Mouse (Mus musculus) neural tube, embryonic 13.5 days (tissue): ENCODE measurements around the gene Zranb3. TPM values are rescaled to one million over a fixed set of nuclear protein-coding genes. Genes with fewer than 3 reads are reported as not detected.
A peak's percentile ranks its signal among the peaks of the same experiment; 100 is the strongest.
"Not testable (repeated sequence)": the region's sequence is repeated elsewhere in the genome, so short reads cannot be mapped to it uniquely, and the experiment has no call there.

Experiments
- ATAC-seq: fragments of 200-750 bp; cut with Nextera tagmentation; 2 replicates; pipeline ENCODE4 v1.8.0; 2017; ENCODE audit warnings: low read depth, mild to moderate bottlenecking, moderate TSS enrichment, moderate library complexity
- H3K27ac ChIP-seq: fragments of 300-500 bp; sonication (generic); replicated peaks from 2 replicates; pipeline ENCODE4 v1.5.1; 2015; ENCODE audit warnings: moderate library complexity, mild to moderate bottlenecking, inconsistent platforms
- H3K27me3 ChIP-seq: fragments of 300-500 bp; sonication (generic); 2 replicates; pipeline ENCODE4 v1.6.1; 2015; ENCODE audit warnings: mild to moderate bottlenecking, inconsistent platforms
- H3K36me3 ChIP-seq: fragments of 300-500 bp; sonication (generic); 2 replicates; pipeline ENCODE4 v1.6.1; 2015; ENCODE audit warnings: mild to moderate bottlenecking, inconsistent platforms
- H3K4me1 ChIP-seq: fragments of 300-500 bp; sonication (generic); replicated peaks from 2 replicates; pipeline ENCODE4 v1.6.1; 2015; ENCODE audit warnings: inconsistent platforms
- H3K4me2 ChIP-seq: fragments of 300-500 bp; sonication (generic); 2 replicates; pipeline ENCODE4 v1.6.1; 2015; ENCODE audit warnings: inconsistent platforms, mild to moderate bottlenecking, moderate library complexity
- H3K4me3 ChIP-seq: fragments of 300-500 bp; sonication (generic); 2 replicates; pipeline ENCODE4 v1.5.1; 2015; ENCODE audit warnings: mild to moderate bottlenecking, inconsistent platforms
- H3K9ac ChIP-seq: fragments of 300-500 bp; sonication (generic); 2 replicates; pipeline ENCODE4 v1.6.1; 2015; ENCODE audit warnings: moderate library complexity, mild to moderate bottlenecking, inconsistent platforms
- H3K9me3 ChIP-seq: fragments of 300-500 bp; sonication (generic); 2 replicates; pipeline ENCODE4 v1.6.1; 2016; ENCODE audit warnings: inconsistent platforms
- WGBS: fragments of 180-500 bp; shearing (Covaris S2); methylation state at CpG from one replicate; pipeline ENCODE4 v1.1.7; 2015; 5-methylcytosine and 5-hydroxymethylcytosine counted together
- polyA plus RNA-seq: library from polyadenylated mRNA; unstranded; fragments of >200 nt; fragmentation: Nextera tagmentation; extraction: Ambion mirVana; gene quantifications from 2 replicates; pipeline ENCODE4 v1.2.1, GENCODE M21; 2015

Gene Zranb3
- polyA plus RNA-seq, 1 experiment from 2014 or later, result 3.4 TPM

- H3K4me1 ChIP-seq, H3K9me3 ChIP-seq, H3K36me3 ChIP-seq, H3K27ac ChIP-seq, H3K4me2 ChIP-seq, H3K4me3 ChIP-seq, H3K9ac ChIP-seq, ATAC-seq, H3K27me3 ChIP-seq: not testable (repeated sequence)
- 94% methylated on average over 11 of the region's 11 CpGs for WGBS
These were observed 96.7 kb downstream of the Zranb3 start for GRCm38 (mm10) chr1:128006042-128006600.

- H3K27me3 ChIP-seq, result no peaks in the 10 kb centered on the region
- no peaks in the 10 kb centered on the region for H3K4me1 ChIP-seq
- H3K36me3 ChIP-seq, result no peaks in the 10 kb centered on the region
- WGBS, result 90% methylated on average over 2 of the region's 2 CpGs
- no peak overlapping the region for H3K4me3 ChIP-seq
- ATAC-seq, result no peak
- H3K4me2 ChIP-seq, result no peak overlapping the region
- H3K9ac ChIP-seq, result no peak overlapping the region
- H3K27ac ChIP-seq, result no peak overlapping the region
- H3K9me3 ChIP-seq, result no peaks in the 10 kb centered on the region
These were observed 98.5 kb downstream of the Zranb3 start for GRCm38 (mm10) chr1:128004371-128004720.

- no peak for ATAC-seq
- H3K27ac ChIP-seq, result no peak overlapping the region
These were observed 99.0 kb downstream of the Zranb3 start for GRCm38 (mm10) chr1:128003712-128004370.

GRCm38 (mm10) chr1:128002159-128002558 is 100.7 kb downstream of the Zranb3 start:
- Histone ChIP-seq H3K4me1 (no peaks in the 10 kb centered on the region), H3K27me3 (no peaks in the 10 kb centered on the region), H3K27ac (no peak overlapping the region), H3K9ac (no peak overlapping the region), H3K4me2 (no peak overlapping the region), H3K9me3 (no peaks in the 10 kb centered on the region), H3K36me3 (no peaks in the 10 kb centered on the region), H3K4me3 (no peak overlapping the region)
- no peak for ATAC-seq
- 92% methylated on average over 2 of the region's 2 CpGs for WGBS

More at GRCm38 (mm10) chr1:128003712-128004370, 99.0 kb downstream of the Zranb3 start:
- Histone ChIP-seq H3K36me3 (no peaks in the 10 kb centered on the region), H3K9ac (no peak overlapping the region), H3K27me3 (no peaks in the 10 kb centered on the region), H3K4me1 (no peaks in the 10 kb centered on the region), H3K4me2 (no peak overlapping the region), H3K9me3 (no peaks in the 10 kb centered on the region), H3K4me3 (no peak overlapping the region)
- 93% methylated on average over 4 of the region's 4 CpGs for WGBS

- H3K9me3 ChIP-seq, H3K4me3 ChIP-seq, H3K4me2 ChIP-seq, H3K9ac ChIP-seq, H3K27ac ChIP-seq, H3K4me1 ChIP-seq, ATAC-seq, H3K27me3 ChIP-seq, H3K36me3 ChIP-seq: not testable (repeated sequence)
- WGBS, result 82% methylated on average over 4 of the region's 4 CpGs
These were observed 101.9 kb downstream of the Zranb3 start for GRCm38 (mm10) chr1:128000931-128001330.

GRCm38 (mm10) chr1:127993892-127994291 is 109.0 kb downstream of the Zranb3 start:
- Histone ChIP-seq H3K4me3 (no peak overlapping the region), H3K9me3 (no peaks in the 10 kb centered on the region), H3K36me3 (no peaks in the 10 kb centered on the region), H3K27me3 (no peaks in the 10 kb centered on the region), H3K4me2 (no peak overlapping the region), H3K9ac (no peak overlapping the region), H3K27ac (no peak overlapping the region), H3K4me1 (peaks cover 11% of the 10 kb centered on the region)
- no peak for ATAC-seq
- WGBS, result 95% methylated on average over 4 of the region's 4 CpGs

GRCm38 (mm10) chr1:127989876-127990731 is 112.7 kb downstream of the Zranb3 start:
- H3K4me3 ChIP-seq, result no peak overlapping the region
- no peaks in the 10 kb centered on the region for H3K36me3 ChIP-seq
- peaks cover 15% of the 10 kb centered on the region for H3K4me1 ChIP-seq
- H3K9ac ChIP-seq, result no peak overlapping the region
- no peaks in the 10 kb centered on the region for H3K27me3 ChIP-seq
- ATAC-seq, result peak; percentile 53; the same call in 1 of the 2 replicates
- WGBS, result 42% methylated on average over 9 of the region's 9 CpGs
- H3K4me2 ChIP-seq, result peak overlapping the region; percentile 28
- peak overlapping the region; percentile 65 for H3K27ac ChIP-seq
- no peaks in the 10 kb centered on the region for H3K9me3 ChIP-seq

- H3K4me3 ChIP-seq, result no peak overlapping the region
- no peak for ATAC-seq
- H3K27me3 ChIP-seq, result no peaks in the 10 kb centered on the region
- no peaks in the 10 kb centered on the region for H3K9me3 ChIP-seq
- no peak overlapping the region for H3K4me2 ChIP-seq
- no peaks in the 10 kb centered on the region for H3K36me3 ChIP-seq
- no peak overlapping the region for H3K9ac ChIP-seq
- H3K27ac ChIP-seq, result peak overlapping the region; percentile 65; the same call in 1 of the 2 replicates
- H3K4me1 ChIP-seq, result peaks cover 17% of the 10 kb centered on the region
- WGBS, result 87% methylated on average over 4 of the region's 4 CpGs
These were observed 113.5 kb downstream of the Zranb3 start for GRCm38 (mm10) chr1:127989387-127989786.

- Histone ChIP-seq H3K4me3 (no peak overlapping the region), H3K27me3 (no peaks in the 10 kb centered on the region), H3K27ac (no peak overlapping the region), H3K36me3 (no peaks in the 10 kb centered on the region), H3K4me1 (peaks cover 17% of the 10 kb centered on the region), H3K4me2 (no peak overlapping the region), H3K9me3 (no peaks in the 10 kb centered on the region), H3K9ac (no peak overlapping the region)
- WGBS, result 93% methylated on average over 3 of the region's 3 CpGs
- ATAC-seq, result no peak
These were observed 114.6 kb downstream of the Zranb3 start for GRCm38 (mm10) chr1:127988246-127988645.

- Histone ChIP-seq H3K9me3 (no peaks in the 10 kb centered on the region), H3K36me3 (no peaks in the 10 kb centered on the region), H3K4me1 (peaks cover 12% of the 10 kb centered on the region), H3K27ac (no peak overlapping the region), H3K9ac (no peak overlapping the region), H3K4me3 (no peak overlapping the region), H3K4me2 (no peak overlapping the region), H3K27me3 (no peaks in the 10 kb centered on the region)
- 15% methylated on average over 3 of the region's 3 CpGs for WGBS
- no peak for ATAC-seq
These were observed 117.5 kb downstream of the Zranb3 start for GRCm38 (mm10) chr1:127985391-127985790.

- no peak overlapping the region for H3K4me2 ChIP-seq
- WGBS, result 88% methylated on average over 5 of the region's 5 CpGs
- H3K27ac ChIP-seq, result no peak overlapping the region
- H3K27me3 ChIP-seq, result no peaks in the 10 kb centered on the region
- H3K4me1 ChIP-seq, result peaks cover 7% of the 10 kb centered on the region; the same call in 1 of the 2 replicates
- no peak overlapping the region for H3K4me3 ChIP-seq
- H3K9me3 ChIP-seq, result no peaks in the 10 kb centered on the region
- ATAC-seq, result no peak
- H3K36me3 ChIP-seq, result no peaks in the 10 kb centered on the region
- H3K9ac ChIP-seq, result no peak overlapping the region
These were observed 119.4 kb downstream of the Zranb3 start for GRCm38 (mm10) chr1:127983274-127983993.

GRCm38 (mm10) chr1:127982268-127982667 is 120.6 kb downstream of the Zranb3 start:
- 84% methylated on average over 3 of the region's 3 CpGs for WGBS
- H3K9ac ChIP-seq, result no peak overlapping the region
- peaks cover 7% of the 10 kb centered on the region; the same call in 1 of the 2 replicates for H3K4me1 ChIP-seq
- H3K4me2 ChIP-seq, result no peak overlapping the region
- no peaks in the 10 kb centered on the region for H3K9me3 ChIP-seq
- no peaks in the 10 kb centered on the region for H3K27me3 ChIP-seq
- no peaks in the 10 kb centered on the region for H3K36me3 ChIP-seq
- ATAC-seq, result no peak
- no peak overlapping the region for H3K4me3 ChIP-seq
- no peak overlapping the region for H3K27ac ChIP-seq
